Mouse (Mus musculus): ENCODE measurements around the gene Nckap1.

DNA sequence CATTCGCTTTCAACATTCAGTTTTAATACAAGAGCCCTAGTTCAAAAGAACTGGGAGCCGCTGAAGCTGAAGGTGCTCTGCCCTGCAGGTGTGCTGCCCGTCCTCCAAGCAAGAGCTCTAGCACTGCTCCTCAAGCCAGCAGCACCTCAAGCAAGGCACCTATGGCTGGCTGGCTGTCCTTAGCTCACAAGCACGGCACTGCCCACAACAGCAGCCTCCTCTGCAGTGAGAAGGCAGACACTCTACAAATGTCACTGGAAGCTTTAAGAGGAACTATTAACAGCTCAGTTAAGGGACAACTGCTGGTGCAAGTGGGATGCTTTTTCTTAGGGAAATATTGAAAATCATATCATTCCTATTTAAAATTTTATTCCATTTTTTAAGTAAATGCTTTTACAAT is 10.5 kb downstream of the Nckap1 start:
- TF ChIP-seq CTCF (IDR thresholded peaks at IDR 0.05; ENCODE audit: extremely low read depth, insufficient read length, insufficient replicate concordance, low read depth, low read length) (no peak), POLR2A (IDR thresholded peaks at IDR 0.05; ENCODE audit: low read depth, low read length) (no peak)

Measured in small intestine, adult 2 months (tissue).